Mouse (Mus musculus): Measurements from ENCODE around the gene Ndufs3. TPM values are rescaled to one million over a fixed set of nuclear protein-coding genes. Genes with fewer than 3 reads are reported as not detected.
A peak's percentile ranks its signal among the peaks of the same experiment; 100 is the strongest.

Gene Ndufs3
- 100 to 1,000 TPM; 329 to 331 TPM for total RNA-seq (2021)
- long read RNA-seq, experiment 1, transcript Ndufs3-201 (7 exons, 1,046 nt): major isoform, 381 of 400 reads
- long read RNA-seq, experiment 1, partial matches to known transcripts: 5 of 400 reads
- long read RNA-seq, experiment 1, other reads (novel, unspliced or antisense): 14 of 400 reads
- long read RNA-seq, experiment 2, transcript Ndufs3-201 (7 exons, 1,046 nt): major isoform, 320 of 336 reads
- long read RNA-seq, experiment 2, partial matches to known transcripts: 3 of 336 reads
- long read RNA-seq, experiment 2, other reads (novel, unspliced or antisense): 13 of 336 reads

GRCm38 (mm10) chr2:90904076-90904855 lies at the start of gene Ndufs3, which contains the start of gene Kbtbd4:
TSS of gene Ndufs3 (minus strand) at chr2:90904827.
TSS of gene Kbtbd4 (plus strand) at chr2:90904740.
- peak; percentile 65 to 84 for DNase-seq (ENCODE audit: low spot score in 2 of 2)

- DNase-seq (ENCODE audit: low spot score in 2 of 2): no peak
Measured at GRCm38 (mm10) chr2:90953461-90953860, 48.8 kb upstream of the Ndufs3 start.

GRCm38 (mm10) chr2:90950582-90951194 lies 46.1 kb upstream of the Ndufs3 start:
- DNase-seq (ENCODE audit: low spot score in 2 of 2): no peak

DNA sequence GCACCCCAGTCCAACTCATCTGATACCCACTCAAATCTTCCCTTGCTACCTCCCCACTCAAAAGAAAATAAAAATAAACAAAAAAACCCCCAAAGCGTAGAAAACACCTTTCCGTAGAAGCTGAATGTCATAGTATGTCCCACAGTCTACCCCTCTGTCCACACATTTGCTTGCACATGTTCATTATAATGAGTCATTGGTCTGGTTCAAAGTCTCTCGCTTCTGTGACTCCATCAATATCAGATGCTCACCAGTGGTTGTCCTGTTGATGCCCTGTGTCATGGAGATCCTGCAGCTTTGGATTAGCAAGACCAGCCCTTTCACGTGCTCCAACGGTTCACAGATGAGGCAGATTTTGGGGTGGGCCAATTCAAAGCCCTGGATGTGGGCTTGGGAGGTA lies 45.5 kb upstream of the Ndufs3 start:
- DNase-seq (ENCODE audit: low spot score in 2 of 2): no peak

GRCm38 (mm10) chr2:90941744-90942143 lies 37.1 kb upstream of the Ndufs3 start:
- DNase-seq (ENCODE audit: low spot score in 2 of 2): no peak

DNA sequence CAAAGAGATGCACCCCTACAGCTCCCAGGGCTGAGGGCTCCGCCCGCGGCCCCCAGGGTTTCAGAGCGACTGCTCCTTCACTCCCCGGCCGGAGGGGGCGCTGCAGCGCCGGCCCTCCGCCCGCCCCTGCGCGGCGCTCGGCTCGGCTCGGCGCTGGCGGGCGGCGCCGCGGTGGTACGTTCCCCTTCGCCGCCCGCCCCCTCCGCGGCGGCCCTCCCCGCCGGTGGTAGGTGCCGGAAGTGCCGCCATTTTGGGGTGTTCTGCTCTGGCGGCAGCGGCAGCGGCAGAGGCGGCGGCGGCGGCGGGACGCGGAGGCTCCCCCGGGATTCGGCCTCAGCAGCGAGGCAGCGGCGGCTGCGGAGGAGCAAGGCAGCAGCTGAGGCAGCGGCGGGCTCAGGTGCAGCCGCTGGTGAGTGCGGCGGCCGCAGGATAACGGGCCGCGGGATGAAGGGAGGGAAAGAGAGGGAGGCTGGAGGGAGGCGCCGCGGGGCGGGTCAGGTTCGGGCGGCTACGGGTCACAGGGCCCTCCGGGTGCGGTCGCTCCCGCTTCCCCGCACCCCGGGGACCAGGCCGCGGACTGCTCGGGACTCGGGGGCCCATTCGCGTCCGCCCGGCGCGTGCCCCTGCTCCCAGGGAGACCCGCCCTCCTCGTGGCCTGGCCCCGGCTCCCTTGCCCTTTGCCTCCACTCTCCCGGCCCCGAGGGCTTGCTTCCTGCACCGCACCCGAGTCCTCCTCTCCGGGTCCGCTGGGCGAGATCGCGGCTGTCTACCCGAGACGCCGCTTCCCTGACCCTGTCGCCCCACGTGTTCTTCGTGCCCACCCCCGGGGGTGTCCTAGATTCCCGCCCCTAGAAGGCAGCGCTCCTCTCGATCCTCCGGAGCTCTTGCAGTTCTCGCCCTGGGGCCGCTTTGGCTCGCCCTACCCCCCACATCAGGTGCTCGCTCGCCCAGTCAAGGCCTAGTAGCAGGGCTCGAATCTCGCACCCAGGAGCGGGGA lies 35.9 kb upstream of the Ndufs3 start, which contains the start of gene Celf1:
Gene Celf1, plus strand, starts transcription at position 150 of the 997 bp plus-strand sequence.
- DNase-seq (ENCODE audit: low spot score in 2 of 2): peak; percentile 74 to 86

GRCm38 (mm10) chr2:90939750-90940149 lies 35.1 kb upstream of the Ndufs3 start:
- DNase-seq (ENCODE audit: low spot score in 2 of 2): no peak

GRCm38 (mm10) chr2:90938362-90938761 lies 33.7 kb upstream of the Ndufs3 start:
- no peak for DNase-seq (ENCODE audit: low spot score in 2 of 2)

GRCm38 (mm10) chr2:90932273-90932672 lies 27.6 kb upstream of the Ndufs3 start:
- DNase-seq (ENCODE audit: low spot score in 2 of 2): no peak

GRCm38 (mm10) chr2:90931829-90932228 lies 27.2 kb upstream of the Ndufs3 start:
- DNase-seq (ENCODE audit: low spot score in 2 of 2): no peak

- no peak for DNase-seq (ENCODE audit: low spot score in 2 of 2)
Measured at GRCm38 (mm10) chr2:90928566-90928965, 23.9 kb upstream of the Ndufs3 start.

- DNase-seq (ENCODE audit: low spot score in 2 of 2): no peak
Measured at GRCm38 (mm10) chr2:90922636-90923035, 18.0 kb upstream of the Ndufs3 start.

DNA sequence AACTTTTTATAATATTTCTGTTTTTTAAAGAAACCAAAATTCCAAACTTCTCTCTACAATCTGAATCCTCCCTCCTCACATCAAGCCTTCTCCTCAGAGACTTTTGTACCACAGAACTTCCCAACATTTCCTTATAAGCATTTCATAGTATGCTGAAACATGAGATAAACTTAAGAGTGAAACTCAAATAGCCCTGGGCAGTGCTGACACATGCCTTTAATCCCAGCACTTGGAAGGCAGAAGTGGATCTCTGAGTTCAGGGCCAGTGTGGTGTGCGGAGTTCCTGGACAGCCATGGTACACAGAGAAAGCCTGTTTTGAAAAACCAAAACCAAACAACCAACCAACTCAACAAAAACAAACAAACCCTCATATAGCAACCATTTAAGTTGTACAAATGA lies 16.6 kb upstream of the Ndufs3 start:
- no peak for DNase-seq (ENCODE audit: low spot score in 2 of 2)

DNA sequence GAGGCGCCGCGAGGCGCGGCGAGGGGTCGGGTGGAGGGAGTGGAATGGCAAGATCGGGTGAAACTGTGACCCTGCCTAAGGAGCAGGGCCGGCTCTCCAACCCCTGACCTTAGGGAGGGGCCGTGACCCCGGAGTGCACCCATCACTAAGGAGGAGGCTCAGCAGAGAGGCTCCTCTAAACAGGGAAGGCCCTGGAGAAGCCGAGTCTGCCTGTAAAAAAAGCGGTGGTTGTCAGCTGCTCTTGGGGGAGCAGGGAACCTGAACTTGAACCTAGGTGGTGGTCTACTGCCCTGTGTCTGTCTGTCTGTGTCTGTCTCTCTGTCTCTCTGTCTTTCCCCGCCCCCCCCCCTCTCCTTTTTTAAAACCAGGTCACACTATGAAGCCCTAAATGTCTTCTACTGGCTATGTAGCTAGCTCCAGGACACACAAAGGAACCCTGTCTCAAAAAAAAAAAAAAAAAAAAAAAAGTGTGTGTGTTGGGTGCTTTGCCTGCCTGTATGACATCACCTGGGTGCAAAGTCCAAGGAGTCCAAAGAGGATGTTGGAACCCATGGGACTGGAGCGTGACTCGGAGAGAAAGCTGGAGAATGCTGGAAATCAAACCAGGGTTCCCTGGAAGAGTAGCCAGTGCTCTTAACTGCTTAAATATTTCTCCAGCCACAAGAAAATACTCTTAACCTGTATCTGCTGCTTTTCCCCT lies 13.5 kb upstream of the Ndufs3 start:
- no peak for DNase-seq (ENCODE audit: low spot score in 2 of 2)

DNA sequence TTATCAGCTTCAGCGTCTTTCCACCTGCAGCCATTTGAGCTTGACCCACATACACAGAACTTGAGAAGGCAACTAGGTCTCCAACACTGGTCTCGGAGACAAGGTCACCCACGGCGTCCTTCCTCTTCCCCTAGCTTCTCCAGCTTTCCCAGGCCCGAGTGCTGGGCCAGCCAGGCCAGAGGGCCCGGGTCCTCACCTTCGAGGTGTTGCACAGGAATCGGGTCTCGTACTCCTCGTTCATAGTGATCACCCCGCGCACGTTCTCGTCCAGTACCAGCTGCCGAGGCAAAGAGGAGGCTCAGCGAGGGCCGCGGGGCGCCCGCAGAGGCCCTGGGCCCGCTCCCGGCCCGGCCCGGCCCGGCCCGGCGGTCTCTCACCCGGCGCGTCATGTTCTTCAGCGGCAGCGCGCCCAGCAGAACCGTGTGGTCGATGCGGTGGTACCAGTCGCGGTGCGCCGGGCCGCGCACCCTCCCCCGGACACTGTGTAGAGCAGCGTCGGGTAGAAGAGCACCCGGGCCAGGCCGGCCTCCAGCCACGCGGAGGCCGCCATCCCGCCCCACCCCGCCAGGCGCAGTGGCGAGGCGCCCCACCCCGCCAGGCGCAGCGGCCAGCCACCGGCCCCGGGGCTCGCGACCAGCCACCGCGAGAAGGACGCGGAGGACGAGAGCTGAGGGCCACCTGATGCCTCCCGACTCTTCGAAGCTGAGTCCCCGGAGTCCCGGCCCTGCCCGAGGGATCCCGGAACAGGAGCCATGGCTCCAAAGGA lies 12.8 kb upstream of the Ndufs3 start:
- peak; percentile 74 to 80 for DNase-seq (ENCODE audit: low spot score in 2 of 2)

DNA sequence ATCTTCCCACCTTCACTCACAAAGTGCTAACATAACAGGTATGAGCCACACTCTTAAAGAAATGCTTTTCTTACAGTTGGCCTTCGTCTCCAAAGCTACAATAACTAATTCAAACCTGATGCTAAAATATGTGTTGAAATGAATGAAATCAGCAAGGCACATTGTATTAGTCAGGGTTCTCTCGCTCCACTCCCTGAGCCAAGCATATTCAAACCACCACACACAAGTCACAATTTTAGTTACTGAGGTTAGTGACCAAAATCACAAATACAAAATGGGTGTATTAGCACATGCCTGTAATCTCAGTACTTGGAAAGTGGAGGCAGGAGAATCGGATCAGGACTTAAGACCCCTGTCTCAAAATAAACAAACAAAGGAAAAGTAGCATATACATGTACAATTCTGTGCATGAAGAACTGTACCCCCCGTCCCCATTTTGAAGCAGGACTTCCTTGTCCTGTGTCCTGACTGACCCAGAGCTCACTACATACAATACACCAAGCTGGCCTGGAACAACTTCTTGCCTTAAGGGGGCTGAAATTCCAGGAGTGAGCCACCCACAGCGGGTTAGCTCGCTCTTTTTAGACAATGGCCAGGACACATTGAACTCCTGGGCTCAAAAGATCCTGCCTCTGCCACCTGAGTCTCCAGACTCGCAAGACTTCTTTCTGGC lies 12.1 kb upstream of the Ndufs3 start:
- peak in 1 of 2 experiments; percentile 18 for DNase-seq (ENCODE audit: low spot score in 2 of 2)

DNA sequence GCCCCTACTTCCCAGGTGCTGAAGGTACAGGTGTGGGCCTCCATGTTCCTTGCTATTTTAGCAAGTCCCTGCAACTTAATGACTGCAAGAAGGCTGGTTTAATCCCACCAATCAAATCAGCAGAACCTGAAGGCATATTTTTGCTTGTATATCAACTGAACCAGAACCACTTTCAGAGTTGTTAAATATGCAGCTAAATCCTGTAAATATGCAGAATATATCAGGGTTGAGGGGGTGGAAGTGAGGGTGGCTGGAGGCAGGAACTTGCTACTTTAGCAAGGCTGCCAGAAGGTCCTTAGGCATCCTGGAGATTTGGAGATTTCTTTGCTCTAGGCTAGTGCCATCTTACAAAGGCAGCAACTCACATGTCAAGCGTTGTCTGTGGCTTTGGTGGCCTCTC lies 10.9 kb upstream of the Ndufs3 start:
- DNase-seq (ENCODE audit: low spot score in 2 of 2): no peak

- no peak for DNase-seq (ENCODE audit: low spot score in 2 of 2)
Measured at GRCm38 (mm10) chr2:90913671-90914070, 9.0 kb upstream of the Ndufs3 start.

DNA sequence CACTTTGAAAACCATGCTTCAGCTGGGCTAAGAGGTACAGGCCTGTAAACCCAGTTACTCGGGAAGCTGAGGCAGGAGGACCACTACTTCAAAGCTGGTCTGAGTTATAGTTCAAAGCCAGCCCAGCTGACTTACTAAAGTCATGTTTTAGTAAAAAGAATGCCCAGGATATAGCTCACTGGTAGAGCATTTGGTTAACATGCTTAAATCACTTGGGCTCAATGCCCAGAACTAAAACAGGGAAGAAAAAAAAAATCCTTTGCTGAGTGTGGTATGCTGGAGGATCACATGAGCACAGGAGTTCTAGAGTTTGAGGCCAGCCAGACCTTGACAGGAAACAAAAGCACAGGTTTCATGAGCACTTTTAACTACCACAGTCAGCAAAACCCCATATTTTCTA lies 7.0 kb upstream of the Ndufs3 start:
- no peak for DNase-seq (ENCODE audit: low spot score in 2 of 2)

Data from gastrocnemius, postnatal 4 days (tissue).